Mouse (Mus musculus) heart, postnatal 25 days (tissue): ENCODE data around the gene Hat1. TPM values are rescaled to one million over a fixed set of nuclear protein-coding genes. Genes with fewer than 3 reads are reported as not detected.

Experiments
- DNase-seq: peaks from one replicate; pipeline ENCODE4 v3.0.0; 2022; ENCODE audit warnings: low spot score
- intact Hi-C: fragments of 180-260 bp; cut with DNase I; formaldehyde crosslinking; loops from one replicate; pipeline ENCODE4 v1.15.1; 2025
- total RNA-seq, 2 experiments: library from RNA; stranded (reverse); gene quantifications; 2 replicates each; pipeline ENCODE4 v1.2.3; 2021

Hat1 gene
- total RNA-seq, 2 experiments from 2014 or later: 26.6 to 29.6 TPM

- intact Hi-C loops: no loop called here
- no peak for DNase-seq
These were observed 69.9 kb downstream of the Hat1 start for GRCm38 (mm10) chr2:71458624-71459023.

GRCm38 (mm10) chr2:71459659-71460058, 70.9 kb downstream of the Hat1 start:
- intact Hi-C loops: no loop called here
- DNase-seq: no peak

GRCm38 (mm10) chr2:71461139-71461538, 72.4 kb downstream of the Hat1 start:
- intact Hi-C loops: no loop called here
- DNase-seq: no peak

- intact Hi-C loops: no loop called here
- no peak for DNase-seq
These were observed 72.8 kb downstream of the Hat1 start for GRCm38 (mm10) chr2:71461589-71461988.

- intact Hi-C loops: no loop called here
- no peak for DNase-seq
These were observed 73.3 kb downstream of the Hat1 start for GRCm38 (mm10) chr2:71462066-71462465.

GRCm38 (mm10) chr2:71462553-71462952, 73.8 kb downstream of the Hat1 start:
- no peak for DNase-seq
- intact Hi-C loops: no loop called here

- no peak for DNase-seq
- intact Hi-C loops: no loop called here
These were observed 77.3 kb downstream of the Hat1 start for GRCm38 (mm10) chr2:71466103-71466502.

- no peak for DNase-seq
- intact Hi-C loops: no loop called here
These were observed 78.2 kb downstream of the Hat1 start for GRCm38 (mm10) chr2:71466861-71467450.

- DNase-seq: no peak
- intact Hi-C loops: no loop called here
These were observed 82.3 kb downstream of the Hat1 start for GRCm38 (mm10) chr2:71471094-71471493.

- DNase-seq: no peak
- intact Hi-C loops: no loop called here
These were observed 85.1 kb downstream of the Hat1 start for GRCm38 (mm10) chr2:71473830-71474229.

- intact Hi-C loops: no loop called here
- DNase-seq: no peak
These were observed 85.6 kb downstream of the Hat1 start for GRCm38 (mm10) chr2:71474345-71474744.

- intact Hi-C loops: no loop called here
- DNase-seq: no peak
These were observed 86.6 kb downstream of the Hat1 start for GRCm38 (mm10) chr2:71475311-71475710.

- intact Hi-C loops: no loop called here
- DNase-seq: no peak
These were observed 87.0 kb downstream of the Hat1 start for GRCm38 (mm10) chr2:71475760-71476159.

- no peak for DNase-seq
- intact Hi-C loops: no loop called here
These were observed 89.0 kb downstream of the Hat1 start for GRCm38 (mm10) chr2:71477787-71478186.

GRCm38 (mm10) chr2:71479917-71480316, 91.2 kb downstream of the Hat1 start:
- no peak for DNase-seq
- intact Hi-C loops: no loop called here

GRCm38 (mm10) chr2:71481825-71482224, 93.1 kb downstream of the Hat1 start:
- intact Hi-C loops: no loop called here
- no peak for DNase-seq

GRCm38 (mm10) chr2:71483046-71483716, 94.4 kb downstream of the Hat1 start:
- intact Hi-C loops: no loop called here
- no peak for DNase-seq

- DNase-seq: no peak
- intact Hi-C loops: no loop called here
These were observed 94.9 kb downstream of the Hat1 start for GRCm38 (mm10) chr2:71483717-71484066.
